Mouse (Mus musculus): ENCODE measurements around the gene Mfap1a. TPM values are rescaled to one million over a fixed set of nuclear protein-coding genes. Genes with fewer than 3 reads are reported as not detected.
"Not testable (repeated sequence)": the region's sequence is repeated elsewhere in the genome, so short reads cannot be mapped to it uniquely, and the experiment has no call there.

Mfap1a gene
- total RNA-seq, 2 experiments from 2014 or later, result 25.2 to 27.4 TPM

DNA sequence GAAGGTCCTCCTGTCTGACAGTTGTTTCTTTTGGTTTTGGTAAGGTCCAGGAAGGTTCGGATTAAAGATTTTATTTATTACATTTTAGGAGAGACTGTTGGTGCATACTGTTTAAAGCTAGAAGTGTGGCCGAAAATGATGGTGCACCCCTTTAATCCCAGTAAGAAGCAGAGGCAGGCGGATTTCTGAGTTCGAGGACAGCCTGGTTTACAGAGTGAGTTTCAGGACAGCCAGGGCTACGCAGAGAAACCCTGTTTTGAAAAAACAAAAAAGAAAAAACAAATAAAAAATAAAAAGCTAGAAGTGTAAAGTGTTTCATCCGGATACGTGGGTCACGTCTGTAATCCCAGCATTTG is 32.3 kb downstream of the Mfap1a start:
- DNase-seq, result no peak

DNA sequence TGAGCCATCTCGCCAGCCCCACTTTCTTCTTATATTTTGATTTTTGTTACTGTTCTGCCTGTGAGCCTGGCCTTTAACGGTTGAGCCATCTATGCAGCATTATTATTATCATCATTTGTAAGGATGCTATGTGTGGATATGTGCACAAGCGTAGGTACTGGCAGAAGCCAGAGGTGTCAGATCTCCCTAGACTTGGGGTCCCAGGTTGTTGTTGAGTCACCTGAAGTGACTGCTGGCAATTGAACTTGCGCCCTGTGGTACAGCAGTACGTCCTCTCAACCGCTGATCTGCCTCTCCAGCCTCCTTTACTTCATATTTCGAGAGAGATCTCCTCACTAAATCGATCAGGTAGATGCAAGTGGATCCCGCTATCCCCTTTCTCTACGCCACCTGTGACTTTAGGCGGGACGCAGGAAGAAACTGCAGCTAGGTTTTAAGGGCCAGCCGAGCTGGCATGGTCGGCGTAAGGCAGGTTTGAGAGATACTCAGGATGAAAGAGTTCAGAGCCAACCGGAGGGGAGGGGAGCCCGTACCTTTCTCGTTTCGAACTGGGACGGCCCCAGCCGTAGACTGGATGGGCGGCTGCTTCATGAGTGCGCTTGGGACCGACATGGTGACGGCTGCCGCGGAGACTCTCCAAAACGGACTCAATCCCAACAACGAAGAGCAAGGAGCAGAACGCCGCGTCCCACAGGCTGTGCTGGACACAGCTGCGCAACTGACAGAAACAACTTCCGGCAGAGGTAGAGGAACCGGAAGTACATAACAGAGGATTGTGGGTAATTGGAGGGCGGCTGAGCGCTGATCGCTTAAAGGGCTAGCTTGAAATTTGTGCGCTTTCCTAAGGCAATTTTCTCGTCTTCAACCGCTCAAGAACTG is 32.9 kb downstream of the Mfap1a start, which contains the start of gene Mfap1b:
TSS of gene Mfap1b (minus strand) at position 767 of the 879 bp plus-strand sequence.
- peak; percentile 80 for DNase-seq

DNA sequence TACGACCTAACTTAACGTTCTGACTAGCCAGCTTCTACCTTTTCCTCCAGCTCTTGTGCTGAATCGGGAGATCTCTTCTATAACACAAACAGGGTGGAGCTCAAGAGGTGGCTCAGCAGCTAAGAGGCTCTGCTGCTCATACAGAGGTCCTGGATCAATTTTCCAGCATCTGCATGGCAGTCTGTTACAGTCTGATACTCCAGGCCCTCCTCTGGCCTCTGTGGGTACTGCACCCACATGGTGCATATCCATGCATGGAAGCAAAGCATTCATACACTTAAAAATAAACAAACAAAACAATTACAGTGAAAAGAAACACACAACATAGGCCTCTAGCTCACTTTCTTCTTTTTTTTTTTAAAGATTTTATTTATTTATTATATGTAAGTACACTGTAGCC is 33.7 kb downstream of the Mfap1a start:
- not testable (repeated sequence) for DNase-seq

DNA sequence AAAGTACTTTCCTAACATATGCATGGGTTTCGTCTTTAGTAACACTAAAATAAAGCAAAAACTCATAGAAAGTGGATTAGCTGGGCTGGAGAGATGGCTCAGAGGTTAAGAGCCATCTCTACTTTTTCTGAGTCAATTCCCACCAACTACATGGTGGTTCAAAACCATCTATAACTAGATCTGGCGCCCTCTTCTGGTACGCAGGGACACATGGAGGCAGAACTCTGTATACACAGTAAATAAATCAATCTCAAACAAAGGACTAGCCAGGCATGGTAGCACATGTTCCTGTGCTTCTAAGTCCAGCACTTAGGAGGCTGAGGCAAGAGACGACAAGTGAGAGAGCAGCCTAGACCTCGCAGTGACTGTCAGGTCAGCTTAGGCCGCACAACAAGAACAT is 37.5 kb downstream of the Mfap1a start:
- not testable (repeated sequence) for DNase-seq

DNA sequence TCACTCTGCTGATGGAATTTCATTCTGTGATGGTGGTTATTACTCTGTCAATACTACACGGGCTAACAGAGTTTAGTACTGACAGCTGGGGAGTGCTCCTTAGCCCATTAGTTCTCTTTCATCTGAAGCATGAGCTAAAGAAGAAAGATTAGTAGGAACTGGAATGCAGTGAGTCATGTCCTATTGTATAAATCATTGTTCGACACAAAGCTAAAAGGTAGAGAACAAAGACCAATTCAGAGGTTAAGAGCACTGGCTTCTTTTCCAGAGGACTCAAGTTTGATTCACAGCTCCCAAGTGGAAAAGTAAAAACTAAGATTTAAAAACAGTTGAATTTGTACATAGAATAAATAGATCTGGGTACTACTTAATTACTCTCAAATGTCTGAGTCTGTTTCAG is 46.4 kb downstream of the Mfap1a start:
- no peak for DNase-seq

DNA sequence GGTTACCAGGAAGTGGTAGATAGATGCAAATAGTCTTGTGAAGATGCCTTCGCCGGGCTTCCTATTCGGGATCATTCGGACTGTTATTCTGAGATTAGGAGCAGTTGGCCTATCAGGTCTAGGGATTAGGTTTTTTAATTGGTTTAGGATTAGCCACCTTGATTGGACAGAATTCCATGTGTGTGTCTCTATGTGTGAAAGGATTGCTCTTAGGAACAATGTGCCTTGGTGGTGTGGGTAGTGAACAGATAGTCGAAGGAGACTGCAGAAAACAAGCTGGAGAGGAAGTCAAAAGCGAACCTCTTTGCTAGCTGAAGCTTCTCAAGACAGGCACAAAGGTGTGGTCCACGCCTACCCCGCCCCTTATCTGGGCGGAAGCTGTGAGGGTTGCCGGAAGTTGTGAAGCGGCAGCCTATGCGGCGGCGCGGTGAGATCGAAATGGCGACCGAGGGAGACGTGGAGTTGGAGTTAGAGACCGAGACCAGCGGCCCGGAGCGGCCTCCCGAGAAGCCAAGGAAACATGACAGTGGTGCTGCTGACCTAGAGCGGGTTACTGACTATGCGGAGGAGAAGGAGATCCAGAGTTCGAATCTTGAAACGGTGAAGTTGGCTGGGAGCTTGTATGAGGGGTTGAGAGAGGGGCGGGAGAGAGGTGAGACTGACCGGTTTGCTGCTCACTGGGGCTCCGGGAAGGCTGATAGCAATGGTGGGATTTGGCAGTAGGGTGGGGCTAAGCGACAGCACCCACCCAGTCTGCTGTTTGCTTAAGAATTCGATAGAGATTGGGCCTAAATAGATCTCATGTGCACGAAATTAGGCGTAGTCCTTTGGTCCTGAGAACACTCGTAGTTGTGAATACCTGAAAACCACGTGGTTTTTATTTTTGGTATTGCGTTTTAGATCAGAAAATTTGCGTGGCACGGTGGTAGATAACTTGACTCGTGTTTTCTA is 49.5 kb downstream of the Mfap1a start, which contains the start of gene Serinc4:
TSS of gene Serinc4 (minus strand) at position 90 of the 951 bp plus-strand sequence.
- DNase-seq, result peak; percentile 85

DNA sequence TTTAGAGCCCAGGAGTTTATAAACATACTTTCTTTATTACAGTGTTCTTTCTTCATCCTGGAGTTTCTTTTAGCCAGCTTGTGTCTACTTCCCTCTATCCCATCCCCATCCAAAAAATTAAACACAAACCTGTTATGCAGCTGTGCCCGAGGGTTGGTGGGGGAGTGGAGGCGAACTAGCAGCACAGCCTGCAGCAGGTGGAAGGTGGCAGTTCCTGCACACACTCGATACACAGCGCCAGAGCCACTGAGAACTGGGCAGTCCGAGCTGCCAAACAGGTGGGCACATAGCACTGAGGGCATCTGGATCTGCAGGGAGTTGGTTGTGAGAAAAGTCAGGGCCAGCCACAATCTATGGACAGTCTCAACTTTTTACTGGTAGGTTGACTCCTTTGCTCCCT is 50.9 kb downstream of the Mfap1a start:
- DNase-seq, result no peak

DNA sequence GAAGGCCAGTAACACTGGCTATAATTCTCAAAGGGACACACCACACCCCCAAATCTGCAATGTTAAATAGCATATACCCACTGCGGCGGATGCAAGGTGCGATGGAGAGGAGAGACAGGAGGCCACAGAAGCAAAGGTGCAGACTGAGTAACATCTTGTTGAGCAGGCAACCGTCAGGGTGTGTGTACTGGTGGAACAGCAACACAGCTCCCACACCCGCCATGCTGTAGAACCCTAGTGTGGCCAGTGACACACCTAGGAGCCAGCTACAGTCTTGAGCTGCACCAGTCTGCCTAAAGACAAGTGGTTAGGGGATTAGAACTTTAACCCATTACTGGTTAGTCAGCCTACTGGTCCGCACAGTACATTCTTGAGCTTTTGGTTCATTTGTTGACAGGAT is 52.5 kb downstream of the Mfap1a start:
- no peak for DNase-seq

DNA sequence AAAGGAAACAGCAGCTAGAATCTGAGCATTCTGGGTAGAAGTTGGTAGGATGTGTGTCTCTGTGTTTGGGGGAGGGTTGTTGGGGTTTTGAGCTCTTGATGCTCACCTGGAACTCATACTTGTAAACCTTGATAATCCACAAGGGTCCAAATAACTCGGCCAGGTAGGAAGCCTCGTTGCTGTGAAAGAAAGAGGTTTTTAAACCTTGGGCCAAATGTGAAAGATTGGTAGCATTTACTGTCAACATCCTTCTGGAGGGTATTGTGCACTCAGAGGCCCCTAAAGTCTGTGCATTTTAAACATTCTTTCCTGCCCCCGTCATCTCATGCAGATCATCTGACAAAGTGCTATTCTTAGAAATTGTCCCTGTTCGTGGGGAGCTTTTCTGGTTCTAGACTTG is 53.5 kb downstream of the Mfap1a start, which contains the start of gene Hypk:
TSS of gene Hypk (plus strand) at position 301 of the 400 bp plus-strand sequence.
- no peak for DNase-seq

DNA sequence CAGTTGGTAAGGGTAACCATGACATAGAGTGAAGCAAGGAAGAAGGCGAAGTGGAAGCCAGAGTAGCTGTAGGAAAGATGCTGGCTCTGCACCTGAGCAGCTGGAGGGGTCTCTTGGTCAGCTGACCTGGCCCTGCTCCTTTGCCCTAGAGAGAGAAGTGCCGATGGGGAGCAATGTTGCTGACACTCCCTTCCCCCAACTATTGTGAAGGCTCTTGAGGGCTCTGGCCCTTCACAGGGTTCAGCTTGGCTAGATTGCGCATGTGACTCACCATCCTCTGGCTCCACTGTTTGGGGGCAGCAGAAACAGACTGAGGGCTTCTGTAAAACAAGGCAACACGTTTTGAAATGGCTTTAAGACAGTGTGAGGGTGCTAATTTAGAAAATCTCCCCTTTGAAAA is 54.1 kb downstream of the Mfap1a start:
- DNase-seq, result no peak

DNA sequence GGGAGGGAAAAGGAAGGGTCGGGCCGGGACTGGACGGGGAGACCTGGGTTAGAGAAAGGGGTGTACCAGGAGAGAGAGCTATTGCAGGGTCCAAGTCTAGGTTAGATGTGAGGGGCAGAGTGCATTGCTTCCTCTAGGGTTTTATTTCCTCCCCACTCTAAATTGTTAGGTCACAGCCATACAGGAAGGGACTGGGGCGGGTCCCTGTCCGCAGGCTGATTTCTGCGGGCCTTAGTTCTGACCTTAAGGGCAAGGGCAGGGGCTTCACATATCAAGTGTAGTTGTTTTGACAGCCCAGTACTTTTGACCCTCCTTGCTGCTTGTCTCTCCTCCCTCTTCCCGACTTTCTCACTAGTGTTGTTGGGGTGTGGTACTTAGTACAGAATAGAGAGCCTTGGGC is 56.4 kb downstream of the Mfap1a start:
- peak; percentile 31 for DNase-seq

DNA sequence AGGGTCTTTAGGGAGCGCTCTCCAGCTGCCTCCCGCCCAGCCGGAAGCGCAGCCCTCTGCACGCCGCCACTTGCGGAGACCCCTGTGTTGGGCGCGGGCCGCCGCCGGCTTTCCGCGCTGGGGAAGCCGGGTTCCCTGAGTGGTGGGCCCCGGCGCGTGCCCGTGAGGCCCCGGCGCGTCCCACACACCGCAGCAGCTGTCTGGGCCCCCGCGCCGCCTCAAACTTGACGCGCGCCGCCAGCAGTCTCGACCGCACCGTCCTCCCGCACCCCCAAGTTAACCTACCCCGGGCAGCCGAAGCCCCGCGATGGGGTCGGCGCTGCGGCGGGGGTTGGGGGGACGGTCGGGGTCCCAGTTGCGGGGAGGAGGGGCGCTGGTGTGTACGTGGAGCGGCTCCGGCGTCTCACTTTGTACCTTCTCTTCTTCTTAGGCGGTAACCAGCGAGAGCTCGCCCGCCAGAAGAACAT is 56.9 kb downstream of the Mfap1a start:
- DNase-seq, result no peak

DNA sequence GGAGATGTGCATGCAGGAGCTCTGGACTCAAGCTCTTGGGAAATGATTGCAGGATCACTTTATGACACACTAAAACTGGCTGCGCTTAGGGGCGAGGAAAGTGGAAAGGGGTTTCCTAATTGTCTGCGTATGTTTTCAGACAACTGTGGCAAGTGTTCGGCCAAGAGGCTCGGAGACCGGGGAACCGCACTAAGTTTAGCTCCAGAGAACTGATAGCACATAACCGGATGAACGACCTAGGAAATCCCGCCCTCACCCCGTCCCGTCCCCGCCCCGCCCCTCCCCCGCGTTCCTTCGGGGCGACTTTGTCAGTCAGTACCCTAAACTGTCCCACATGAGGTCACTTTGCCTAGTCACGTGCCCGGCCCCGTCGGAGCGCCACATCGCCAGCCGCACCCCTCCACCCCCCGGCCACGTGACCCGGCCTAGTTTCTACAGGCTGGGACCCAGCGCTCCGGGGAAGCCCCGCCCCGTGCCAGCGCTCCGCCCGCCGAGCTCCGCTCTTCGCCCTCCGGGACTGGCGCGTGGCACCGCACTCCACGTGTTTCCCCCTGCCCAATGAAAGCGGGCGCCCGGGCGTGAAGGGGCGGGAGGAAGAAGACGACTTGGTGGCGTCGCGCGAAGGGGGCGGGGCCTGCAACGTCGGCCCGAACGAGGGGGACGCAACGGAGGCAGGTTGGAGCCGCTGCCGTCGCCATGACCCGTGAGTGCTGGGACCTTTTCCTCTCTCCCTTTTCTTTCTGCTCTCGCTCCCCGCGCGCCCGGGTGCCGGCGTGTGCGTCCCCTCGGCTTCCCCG is 57.5 kb downstream of the Mfap1a start, which contains the start of gene Serf2:
TSS of gene Serf2 (plus strand) at position 457 of the 797 bp plus-strand sequence.
- DNase-seq, result peak; percentile 100

DNA sequence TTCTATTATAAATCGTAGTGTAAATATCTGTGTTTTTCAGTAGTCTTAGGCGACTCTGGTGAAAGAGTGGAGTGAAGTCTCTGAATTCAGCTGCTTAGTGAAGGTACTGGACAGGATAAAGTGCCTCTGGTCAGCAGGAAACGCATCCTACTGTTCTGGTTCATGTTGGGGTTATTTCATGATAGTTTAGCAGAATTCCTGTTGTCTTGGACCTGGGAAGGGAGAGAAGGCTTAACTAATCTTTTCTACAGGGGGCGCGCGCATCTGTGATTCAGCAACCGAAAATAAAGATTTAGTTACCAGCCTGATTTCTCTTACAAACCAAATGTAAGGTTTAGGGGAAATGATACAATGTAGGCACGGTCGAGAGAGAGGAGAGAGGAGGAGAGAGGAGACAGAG is 58.3 kb downstream of the Mfap1a start:
- peak; percentile 57 for DNase-seq

DNA sequence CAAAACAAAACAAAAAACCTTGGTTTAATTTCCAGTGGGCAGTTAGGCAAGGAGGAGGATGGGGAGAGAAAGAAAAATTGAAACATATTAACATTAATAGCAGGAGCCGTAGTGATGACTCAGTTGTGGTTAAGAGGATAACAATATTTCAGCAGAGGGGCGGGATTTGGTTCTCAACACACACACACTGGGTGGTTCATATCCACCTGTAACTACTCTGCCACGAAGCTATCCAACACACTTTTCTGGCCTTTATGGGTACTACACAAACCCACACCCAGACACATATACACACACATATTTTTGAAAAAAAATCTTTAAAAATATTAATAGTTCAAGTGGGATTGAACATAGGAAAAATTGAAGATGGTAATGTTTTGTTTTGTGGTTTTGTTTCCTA is 59.5 kb downstream of the Mfap1a start:
- DNase-seq, result no peak

DNA sequence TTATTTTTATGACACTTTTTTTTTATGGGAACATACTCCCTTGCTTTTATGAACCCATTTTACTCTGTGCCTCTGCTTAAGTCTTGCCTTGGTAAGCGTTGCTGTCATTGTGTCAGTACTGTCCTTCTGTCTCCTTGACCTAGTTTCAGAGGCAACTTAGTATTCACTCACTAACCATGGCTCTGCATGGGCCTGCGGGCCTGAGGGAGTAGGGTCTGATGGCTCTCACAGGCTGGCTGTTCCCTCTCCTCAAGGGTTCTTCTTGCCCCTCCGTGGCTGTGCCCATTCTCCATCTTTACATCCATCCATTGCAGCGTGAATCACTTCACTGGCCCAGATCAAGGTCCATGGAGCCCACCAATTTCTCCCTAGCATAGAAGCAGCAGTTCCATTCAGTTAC is 60.0 kb downstream of the Mfap1a start:
- DNase-seq, result no peak

DNA sequence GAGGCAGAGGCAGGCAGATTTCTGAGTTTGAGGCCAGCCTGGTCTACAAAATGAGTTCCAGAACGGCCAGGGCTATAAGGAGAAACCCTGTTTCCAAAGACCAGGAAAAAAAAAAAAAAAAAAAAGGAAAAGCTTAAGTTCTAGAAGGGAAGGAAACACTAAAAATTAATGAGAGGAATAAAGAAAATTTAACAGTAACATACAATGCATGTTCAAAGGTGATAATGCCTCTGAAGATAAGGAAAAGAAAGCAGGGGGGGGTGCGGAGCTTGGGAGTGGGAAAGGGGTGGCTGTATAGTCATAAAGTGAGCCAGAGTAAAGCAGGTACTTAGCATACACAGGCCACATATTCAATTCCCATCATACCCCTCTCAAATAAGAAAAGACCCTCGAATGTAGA is 61.3 kb downstream of the Mfap1a start:
- DNase-seq, result no peak

DNA sequence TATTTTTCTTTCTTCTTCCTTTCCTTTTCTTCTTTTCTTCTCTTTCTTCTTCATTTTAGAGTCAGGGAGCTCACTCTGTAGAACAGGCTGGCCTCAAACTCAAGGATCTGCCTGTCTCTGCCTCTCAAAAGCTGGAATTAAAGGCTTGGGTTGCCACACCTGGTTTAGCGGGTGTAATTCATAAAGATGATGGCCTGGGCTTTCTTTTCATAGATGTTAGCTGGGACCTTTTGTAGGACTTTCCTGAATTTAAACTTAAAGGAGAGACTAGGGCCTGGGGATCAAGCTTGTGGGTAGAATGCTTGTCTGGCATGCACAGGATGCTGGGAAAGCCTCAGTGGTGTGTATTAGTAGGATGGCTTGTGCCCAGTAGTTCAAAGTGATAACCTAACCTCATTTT is 62.3 kb downstream of the Mfap1a start, which contains the start of gene Ell3:
TSS of gene Ell3 (minus strand) at position 101 of the 400 bp plus-strand sequence.
- no peak for DNase-seq

DNA sequence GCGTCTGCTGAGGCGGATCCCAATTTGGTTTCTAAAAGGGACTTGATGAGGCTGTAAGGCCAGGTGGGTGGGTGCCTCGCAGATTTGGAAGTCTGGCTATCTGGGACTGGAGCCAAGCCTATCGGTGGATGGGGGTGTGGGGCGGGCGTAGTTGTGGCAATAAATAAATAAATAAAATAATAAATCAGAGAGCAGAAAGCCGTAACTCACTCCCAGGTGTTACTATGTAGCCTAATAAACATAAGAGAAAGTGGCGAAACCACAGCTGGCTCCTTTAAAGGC is 63.5 kb downstream of the Mfap1a start:
- DNase-seq, result no peak

DNA sequence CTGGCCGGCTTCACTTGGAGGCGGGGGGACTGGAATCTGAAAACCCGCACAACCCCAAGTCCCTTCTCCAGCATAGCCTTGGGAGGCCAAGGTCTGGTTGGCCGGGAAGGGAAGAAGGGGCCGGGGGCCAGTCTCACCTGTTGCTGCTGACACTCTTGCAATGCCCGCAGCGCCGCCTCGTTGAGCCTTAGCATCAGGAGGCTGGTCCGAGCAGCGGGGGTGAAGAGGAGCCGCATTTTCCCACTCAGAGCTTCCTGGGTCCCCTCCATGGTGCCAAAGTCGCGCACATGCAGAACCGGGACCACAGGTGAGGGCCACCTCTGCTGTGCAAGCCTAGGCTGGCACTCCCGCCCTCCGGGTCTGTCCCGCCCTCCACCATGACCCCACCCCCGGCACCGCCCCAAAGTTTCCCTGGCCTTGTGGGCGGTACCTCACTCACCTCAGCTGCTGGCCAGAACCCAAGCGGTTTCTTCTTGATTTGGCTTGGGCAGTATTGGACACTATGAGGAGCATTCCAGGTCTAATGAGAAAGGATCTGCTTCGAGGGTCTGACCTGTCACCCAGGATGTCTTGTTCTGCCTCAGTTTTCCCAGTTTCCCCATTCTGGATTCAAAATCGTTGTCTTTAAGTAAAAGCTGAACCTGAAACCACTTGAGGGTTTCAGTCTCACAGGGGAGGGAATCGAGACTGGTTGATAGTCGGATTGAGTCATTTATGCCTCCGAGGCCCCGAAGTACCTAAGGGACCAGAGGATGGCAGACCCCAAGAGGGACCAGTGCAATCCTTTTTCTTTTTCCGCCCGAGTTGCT is 64.0 kb downstream of the Mfap1a start:
- peak; percentile 74 for DNase-seq

Measured in heart, postnatal 4 days (tissue).